Mouse (Mus musculus): Measurements from ENCODE around the gene Rad51b. TPM values are rescaled to one million over a fixed set of nuclear protein-coding genes. Genes with fewer than 3 reads are reported as not detected.

The Rad51b gene
- polyA plus RNA-seq, 1 experiment = 1.3 TPM

DNA sequence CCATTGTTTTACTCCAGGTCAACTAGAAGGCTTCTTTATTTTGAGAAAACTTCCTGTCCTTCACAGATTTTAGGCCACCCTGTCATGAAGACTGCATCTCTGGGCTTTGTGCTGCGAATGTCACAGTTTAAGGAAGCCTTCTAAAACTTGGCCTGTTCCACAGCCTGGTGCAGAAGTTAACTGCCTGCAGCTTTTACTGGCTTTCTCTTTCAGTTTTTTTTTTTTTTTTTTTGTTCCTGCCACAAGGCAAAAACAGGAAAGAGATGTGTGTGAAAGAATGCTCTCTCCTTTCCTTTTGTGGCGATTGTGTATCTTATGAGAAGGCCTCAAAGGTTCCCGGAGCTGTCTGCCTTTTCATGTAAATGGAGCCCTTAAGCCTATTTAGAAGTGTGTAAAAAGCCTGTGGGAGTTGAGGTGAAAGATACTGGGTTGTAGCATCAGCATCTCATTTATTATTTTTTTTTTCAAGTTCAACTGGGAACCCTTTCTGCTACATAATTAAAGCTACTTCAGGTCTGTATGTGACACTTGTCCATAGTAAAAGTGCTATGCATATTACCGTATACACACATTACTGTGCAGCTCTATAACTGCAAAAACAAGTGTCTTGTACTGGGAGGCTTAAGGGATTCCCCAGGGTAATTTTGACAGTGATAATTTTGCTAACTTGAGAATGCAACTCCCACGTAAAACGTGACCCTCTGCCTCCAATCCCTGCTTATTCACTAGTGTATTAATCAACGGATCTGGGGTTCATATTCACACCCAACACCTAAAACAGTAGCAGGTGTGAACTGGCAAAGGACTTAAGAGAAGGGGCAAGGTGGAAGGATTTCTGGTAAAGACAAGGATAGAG, 328.8 kb downstream of the Rad51b start:
- DNase-seq (ENCODE audit: low read depth, low spot score) = no peak
- WGBS = 46% methylated on average over 7 of the region's 7 CpGs

DNA sequence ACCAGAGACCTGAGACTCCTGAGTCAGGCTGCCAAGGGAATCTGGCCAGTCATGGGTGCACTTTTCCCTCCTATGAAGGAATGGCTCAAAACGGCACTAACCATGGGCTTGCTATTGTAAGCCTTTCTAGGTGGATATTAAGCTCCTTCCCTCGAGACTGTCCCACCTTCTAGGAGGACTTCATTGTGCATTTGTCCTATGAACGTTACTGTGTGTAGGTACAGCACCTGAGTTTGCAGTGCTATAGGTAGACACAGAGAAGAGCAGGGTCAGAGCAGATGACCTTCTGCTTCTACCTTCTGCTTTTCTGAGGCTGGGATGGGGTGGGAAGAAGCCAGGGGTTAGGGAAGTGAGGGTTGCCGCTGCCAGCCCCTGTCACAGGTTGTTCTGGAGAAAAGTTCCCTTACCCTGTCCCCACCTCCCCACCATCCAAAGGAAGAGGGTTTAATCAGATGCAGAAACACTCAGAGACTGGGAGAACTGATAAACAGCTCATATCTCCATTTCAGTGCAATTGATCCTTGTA, 329.5 kb downstream of the Rad51b start:
- DNase-seq (ENCODE audit: low read depth, low spot score) = no peak
- 75% methylated on average over 4 of the region's 4 CpGs for WGBS

DNA sequence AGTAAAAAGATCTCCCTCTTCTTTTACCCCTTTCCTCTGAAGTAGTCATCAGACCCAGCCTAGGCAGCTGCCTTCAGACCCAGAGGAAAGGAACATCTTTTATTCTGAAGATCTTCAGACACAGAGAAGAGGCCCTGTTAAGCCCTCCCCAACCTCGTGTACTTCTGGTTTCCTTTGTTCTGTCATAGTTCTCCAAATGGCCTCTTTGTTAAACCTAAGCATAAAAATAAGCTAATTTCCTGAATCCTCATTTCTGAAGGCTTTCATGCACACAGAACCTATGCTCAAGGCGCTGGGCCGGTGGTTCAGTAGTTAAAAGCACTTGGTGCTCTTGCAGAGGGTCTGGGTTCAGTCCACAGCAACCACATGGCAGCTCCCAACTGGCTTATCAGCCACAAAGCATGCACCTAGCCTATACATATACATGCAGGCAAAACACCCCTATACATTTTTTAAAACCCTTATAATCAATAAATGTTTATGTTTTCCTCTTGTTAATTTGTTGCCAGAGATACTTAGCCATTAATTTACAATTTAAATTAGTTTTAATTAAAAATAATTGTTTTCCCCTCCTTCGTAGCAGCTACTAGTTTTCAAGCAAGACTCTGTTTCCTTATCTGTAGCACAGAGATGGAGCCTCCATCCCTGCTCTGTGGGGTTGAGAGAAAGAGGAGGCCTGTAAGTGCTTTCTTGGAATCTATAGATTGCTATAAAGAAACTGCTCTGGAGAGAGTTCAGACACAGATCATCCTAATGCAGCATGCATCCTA, 330.5 kb downstream of the Rad51b start:
- WGBS = 81% methylated on average over 4 of the region's 4 CpGs
- no peak for DNase-seq (ENCODE audit: low read depth, low spot score)

DNA sequence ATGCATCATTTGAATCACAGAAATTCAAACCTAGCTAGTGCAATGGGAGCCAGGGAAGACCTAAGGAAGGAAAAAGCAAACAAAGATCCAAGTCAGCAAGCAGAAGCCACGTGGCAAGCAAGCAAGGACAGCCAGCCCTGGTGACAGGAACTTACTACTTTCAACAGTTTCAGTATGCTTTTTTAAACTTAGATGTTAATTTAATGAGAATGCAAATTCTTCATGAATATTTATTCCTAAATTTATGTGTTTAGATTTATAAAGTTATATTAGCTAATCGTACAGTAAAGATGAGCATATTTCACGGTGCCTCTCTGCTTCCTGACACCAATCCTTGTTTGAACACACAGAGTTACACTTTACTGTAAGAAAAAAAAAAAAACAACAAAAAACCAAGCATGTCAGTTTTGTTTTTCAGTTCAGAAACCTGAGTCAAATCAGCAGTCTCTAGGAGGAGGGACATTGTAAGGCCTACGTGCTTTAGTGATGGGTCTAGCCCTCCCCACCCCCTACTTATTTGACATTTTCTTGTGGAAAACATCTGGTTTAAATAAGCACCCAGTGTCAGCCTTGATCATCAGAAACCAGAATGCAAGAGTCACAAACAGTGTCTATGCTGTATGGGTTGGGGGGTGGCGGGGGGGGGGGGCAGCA, 331.2 kb downstream of the Rad51b start:
- 82% methylated on average over 5 of the region's 5 CpGs for WGBS
- DNase-seq (ENCODE audit: low read depth, low spot score) = no peak

DNA sequence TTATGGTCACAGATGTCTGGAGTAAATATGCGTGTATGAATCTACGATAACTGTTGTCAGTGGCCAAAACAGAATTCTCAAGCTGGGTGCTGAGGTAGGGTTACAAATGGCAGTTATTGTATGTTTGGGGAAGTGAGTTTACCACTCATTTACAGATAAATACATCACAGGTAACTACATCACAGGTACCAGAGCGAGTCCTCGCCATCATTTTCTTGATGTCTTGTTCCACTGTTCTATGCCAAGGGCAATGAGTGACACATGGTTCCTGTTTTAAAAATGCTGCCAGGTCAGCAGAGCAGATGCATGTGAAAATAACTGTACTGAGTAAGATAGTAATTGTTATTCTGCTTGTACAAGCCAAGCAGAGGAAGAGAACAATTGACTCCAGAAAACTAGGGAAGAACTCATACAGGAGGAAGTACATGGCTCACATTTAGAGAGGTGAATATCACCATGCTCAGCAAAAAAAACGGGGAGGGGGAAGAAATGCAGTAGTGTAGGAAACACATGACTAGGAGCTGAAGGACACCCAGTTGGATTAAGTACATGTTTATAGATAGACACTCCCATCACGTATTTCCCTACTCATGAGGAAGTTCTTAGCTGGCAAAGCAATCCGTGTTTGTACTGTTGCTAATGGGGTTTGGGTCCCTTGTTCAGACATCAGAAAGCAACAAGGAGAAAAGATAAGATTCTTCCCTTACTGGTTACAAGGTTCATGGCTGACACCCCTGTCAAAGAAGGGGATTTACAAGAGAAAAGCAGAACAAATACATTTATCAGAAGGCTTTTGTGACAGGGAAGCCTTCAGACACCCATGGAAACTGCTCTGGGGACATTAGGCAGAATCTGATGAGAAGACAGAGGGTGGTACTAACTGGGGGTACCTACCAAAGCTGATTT, 333.1 kb downstream of the Rad51b start:
- WGBS = 60% methylated on average over 7 of the region's 7 CpGs
- DNase-seq (ENCODE audit: low read depth, low spot score) = no peak

DNA sequence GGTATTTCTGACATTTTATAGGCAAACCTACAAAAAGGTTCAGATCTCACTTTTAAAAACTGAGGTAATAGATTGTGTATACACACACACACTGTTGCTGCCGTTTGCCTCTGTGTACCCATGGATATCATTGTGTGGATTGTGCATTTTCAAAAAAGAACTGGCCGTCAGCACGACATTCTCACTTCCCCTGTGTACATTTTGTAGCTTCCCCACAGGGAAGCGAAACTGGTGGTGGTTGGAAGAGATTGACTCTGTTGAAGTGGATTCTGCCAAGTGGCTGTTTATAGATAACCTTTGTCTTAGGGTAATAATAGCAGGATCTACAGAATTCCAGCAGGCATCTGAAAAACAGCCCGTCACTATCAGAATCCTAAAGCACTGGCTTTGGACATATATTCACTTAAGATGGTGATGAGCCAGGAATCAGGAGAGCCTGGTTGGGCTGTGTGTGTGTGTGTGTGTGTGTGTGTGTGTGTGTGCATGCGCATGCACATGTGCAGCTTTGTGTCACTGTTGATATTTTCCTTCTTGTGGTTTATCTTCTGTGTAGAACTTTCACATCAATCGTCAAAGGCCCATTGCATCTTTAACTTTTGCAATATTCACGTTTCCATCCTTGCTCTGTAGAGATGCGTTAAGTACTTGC, 336.5 kb downstream of the Rad51b start:
- no peak for DNase-seq (ENCODE audit: low read depth, low spot score)
- 75% methylated on average over 9 of the region's 9 CpGs for WGBS

DNA sequence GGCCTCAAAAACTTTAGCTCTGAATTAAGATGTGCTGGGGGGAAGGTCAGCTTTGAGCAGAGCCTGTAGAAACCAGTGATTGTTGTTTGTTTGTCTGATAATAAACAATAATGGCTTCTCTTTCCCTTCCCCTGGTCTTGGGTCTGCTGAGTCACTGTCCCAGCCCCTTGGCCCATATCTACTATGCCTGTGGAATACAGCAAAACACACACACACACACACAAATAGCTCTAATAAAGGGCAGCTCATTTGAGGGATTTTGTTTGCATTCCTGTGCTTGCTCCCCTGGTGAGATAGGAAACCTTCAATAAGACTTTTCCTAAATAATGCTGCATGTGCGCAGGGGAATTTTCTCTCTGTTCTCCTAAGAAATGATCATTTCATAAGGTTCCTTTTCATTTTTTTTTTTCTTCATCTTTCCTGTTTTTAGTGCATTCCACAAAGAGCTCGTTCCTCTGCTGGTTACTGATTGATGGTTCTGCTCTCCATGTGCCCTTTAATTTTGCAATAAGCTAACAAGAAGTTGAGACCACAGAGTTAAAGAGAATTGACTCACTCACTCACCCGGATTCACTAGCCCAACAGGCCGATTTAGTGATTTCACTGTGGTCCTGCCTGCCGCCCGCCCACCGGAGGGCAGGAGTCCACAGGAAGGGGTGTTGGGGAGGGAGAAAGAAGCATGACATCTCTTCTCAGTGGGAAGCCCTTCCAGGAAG, 344.6 kb downstream of the Rad51b start:
- no peak for DNase-seq (ENCODE audit: low read depth, low spot score)

DNA sequence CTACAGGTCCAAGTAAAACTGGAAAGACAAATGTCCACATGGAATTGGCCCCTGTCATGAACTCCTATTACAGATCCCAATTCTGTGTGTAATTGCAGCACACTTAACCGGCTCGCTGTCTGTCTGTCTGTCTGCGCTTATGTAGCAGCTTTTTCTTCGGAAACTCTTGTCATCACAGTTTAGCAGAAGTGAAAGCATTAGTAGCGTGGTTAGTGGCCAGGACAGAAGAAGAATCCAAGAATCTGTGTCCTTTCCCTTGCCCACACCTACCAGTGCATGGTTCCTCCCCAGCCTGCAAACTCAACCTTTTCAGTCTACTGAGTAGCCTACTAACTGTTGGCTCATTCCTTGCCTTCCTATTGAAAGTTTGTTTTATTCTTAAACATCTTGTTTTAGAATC, 345.6 kb downstream of the Rad51b start:
- no peak for DNase-seq (ENCODE audit: low read depth, low spot score)
- WGBS = 95% methylated on average over 5 of the region's 5 CpGs

More for the DNA sequence above, 344.6 kb downstream of the Rad51b start:
- WGBS = 28% methylated on average over 7 of the region's 7 CpGs

DNA sequence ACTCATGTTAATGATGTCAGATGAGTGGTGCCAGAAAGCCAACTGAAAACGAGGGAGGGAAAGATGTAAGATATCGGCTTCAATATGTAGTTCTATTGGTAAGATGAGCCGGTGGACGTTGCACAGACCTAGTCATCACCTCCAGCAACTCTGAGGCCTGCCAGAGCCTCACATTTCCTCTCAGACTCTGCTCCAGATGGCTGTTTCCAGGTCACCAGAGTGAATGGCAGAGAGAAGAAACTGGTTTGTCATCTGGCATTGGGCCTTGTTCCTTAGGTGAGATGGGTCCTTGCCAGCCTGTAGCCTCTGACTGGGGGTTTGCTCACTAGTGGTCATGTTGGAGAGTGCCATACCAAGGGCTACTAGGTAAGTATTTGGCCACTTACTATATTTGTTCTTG, 348.6 kb downstream of the Rad51b start:
- DNase-seq (ENCODE audit: low read depth, low spot score) = no peak
- WGBS = 84% methylated on average over 4 of the region's 4 CpGs

DNA sequence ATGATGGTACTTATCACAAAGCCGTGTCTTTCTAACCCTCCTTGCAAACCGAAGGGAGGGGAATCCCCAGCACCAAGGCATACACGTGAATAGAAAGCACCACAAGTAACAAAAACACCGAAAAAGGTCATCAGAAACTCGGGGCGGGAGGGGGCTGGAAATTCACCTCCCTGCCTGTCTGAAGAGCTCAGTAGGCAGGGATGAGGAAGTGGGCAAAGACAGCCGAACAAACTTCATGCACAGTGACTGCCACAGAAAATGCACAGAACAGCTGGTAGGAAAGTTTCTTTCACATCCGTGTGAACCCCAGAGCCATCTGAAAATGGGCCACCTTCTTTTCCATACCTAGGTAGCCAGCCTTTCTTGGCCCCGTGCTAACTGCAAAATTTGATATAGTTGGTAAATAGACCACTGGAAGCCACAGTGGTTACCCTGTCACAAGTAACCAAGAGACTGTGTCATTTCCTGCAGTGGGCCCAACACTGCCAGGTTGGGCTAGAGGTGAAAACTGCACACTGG, 349.6 kb downstream of the Rad51b start:
- no peak for DNase-seq (ENCODE audit: low read depth, low spot score)
- WGBS = 79% methylated on average over 9 of the region's 9 CpGs

DNA sequence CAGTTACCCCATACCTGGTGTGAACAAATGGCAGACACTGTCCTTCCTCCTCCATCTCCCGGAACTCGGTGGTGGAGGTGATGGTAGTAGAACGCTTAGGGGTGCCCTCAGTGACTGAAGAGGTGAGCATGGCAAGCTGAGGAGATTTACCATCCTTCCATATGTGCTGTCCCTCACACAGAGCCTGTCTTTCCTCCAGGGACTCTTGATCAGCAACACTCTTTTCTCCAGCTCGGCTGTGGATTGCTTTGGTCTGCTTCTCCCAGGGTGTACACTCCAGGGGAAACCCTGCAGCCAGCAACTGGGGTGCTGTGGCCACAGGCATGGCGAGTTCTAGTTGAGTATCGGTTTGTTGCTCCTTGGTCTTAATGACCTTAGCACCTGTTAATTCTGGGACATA, 350.3 kb downstream of the Rad51b start:
- WGBS = 92% methylated on average over 6 of the region's 6 CpGs
- no peak for DNase-seq (ENCODE audit: low read depth, low spot score)

DNA sequence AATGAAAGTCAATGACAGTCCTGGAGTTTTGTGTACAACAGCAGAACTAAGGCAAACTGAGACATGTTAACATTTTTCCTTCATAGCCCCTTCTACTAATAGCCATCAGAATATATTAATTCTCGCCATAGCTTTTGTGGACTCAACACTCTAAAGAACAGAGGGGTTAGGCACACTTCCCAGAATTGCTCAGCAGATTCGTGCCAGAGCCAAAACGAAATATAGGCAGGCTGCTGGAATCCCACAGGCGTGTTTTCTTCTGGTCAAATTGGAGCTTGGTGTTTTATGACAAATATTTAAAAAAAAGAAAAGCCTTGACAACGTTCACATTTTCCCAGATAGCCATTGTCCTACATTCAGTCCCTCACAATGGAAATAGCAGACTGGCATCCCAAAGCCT, 350.9 kb downstream of the Rad51b start:
- 72% methylated on average over 5 of the region's 5 CpGs for WGBS
- no peak for DNase-seq (ENCODE audit: low read depth, low spot score)

DNA sequence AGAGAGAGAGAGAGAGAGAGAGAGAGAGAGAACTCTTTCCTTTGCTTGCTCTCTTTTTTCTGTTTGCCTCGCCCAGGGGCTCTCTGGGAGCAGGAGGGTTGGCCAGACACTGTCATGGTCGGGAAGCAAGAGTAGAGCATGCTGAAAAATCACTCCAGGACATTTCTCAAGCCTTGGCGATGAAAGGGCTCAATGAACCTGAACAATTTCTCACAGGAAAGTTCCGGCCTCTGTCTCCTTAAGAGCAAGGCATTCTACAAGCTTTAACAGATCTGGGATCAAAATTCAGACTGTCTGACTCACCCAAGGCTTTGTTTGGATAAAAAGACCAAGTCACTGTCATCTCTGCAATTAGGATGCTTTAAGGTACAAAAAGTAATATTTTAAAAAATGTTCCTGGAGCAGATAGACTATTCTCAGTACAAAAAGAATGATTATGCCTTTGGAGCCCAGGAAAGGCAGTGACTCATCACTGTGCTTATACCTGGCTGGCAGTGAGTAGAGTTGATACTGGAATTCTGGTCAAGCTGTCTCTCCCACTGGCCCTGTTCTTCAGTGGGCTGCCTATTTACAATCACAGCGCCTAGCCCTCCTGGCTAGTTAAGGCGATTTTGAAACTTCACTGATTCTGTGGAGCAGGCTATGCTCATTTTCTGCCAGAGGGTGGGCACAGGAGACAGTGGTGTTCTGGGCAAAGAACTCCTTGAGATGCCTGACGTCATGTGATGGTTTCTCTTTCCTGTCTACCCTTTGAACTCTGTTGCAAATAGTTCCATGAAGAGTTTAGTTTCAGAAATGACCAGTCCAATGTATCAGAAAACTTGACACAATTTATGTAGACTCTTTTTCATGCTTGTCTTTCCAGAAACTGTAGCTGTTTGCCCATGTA, 352.0 kb downstream of the Rad51b start:
- 69% methylated on average over 7 of the region's 7 CpGs for WGBS
- DNase-seq (ENCODE audit: low read depth, low spot score) = no peak

DNA sequence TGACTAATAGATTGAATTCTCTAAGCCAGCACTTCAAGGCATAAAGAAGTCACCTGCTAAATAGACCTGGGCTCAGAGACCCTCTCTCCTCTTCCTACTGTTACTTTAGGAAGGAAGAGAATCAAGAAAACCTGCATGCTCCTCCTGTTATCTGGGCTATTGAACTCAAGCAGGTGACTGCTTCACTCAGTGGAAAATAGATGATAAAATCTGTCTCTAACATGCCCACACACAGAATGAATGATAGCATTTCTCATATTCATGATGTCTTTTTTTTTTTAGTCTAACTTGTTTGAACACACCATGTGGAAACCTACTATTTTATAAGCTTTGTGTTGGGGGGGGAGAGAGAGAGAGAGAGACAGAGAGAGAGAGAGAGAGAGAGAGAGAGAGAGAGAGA, 352.7 kb downstream of the Rad51b start:
- no peak for DNase-seq (ENCODE audit: low read depth, low spot score)

DNA sequence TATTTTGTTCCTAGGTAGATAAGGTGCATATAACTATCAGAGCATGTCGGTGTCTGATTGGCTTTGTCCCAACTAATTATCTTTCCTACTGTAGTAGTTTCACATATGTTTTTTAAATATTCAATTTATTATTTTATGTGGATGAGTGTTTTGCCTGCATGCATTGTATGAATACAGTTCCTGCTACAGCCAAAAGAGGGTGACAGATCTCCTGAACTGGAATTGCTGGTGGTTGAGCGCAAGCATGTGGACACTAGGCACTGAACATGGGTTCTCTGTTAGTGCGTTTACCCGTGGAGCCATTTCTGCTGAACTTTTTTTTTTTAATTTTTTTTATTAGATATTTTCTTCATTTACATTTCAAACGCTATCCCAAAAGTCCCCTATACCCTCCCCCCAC, 358.1 kb downstream of the Rad51b start:
- DNase-seq (ENCODE audit: low read depth, low spot score) = no peak
- WGBS = 95% methylated on average over 5 of the region's 5 CpGs

DNA sequence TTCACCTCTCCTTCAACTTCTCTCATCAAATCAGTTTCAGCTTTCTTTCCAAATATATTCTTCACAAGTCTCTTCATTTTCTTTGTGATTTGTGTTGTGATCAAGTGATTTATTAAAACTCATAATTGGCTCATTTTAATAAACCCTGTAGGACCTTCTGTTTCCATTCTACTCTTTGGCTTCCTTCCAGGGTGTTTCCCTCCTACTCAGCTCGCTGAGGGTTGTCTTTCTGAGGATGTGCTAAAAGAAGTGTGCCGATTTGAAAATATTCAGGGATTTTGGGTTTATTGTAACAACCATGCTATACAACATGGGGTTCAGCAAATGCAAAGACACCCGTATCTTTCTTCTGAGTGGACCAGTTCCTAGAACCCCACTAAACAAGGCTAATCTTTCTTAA, 361.8 kb downstream of the Rad51b start:
- 85% methylated on average over 3 of the region's 3 CpGs for WGBS

DNA sequence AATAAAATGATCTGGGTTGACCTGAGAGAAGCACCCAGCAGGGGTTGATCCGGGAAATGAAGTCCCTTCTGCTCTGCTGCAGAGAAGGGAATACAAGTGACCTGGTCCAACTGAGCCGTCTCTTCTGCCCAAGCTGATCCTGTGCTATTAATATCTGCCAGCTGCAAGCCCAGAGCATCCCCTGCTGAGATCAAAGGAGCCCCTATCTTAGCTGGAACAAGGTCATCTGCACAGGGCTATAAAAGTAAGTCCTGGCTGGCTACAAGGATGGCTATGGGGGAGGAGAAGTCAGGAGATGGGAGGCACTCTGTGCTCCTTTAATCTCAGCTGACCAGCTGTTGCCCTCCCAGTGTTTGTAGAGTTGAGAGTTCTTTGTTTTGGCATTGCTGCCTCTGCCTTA, 364.2 kb downstream of the Rad51b start:
- DNase-seq (ENCODE audit: low read depth, low spot score) = no peak
- WGBS = 13% methylated on average over 2 of the region's 2 CpGs

More for the DNA sequence above, 361.8 kb downstream of the Rad51b start:
- no peak for DNase-seq (ENCODE audit: low read depth, low spot score)

All from large intestine, adult 2 months (tissue).